ENCODE assay signal across 22 mouse cellular contexts in genomic region chr10:117885358-117885757, GRCm38 (mm10). TPM values are rescaled to one million over a fixed set of nuclear protein-coding genes. Genes with fewer than 3 reads are reported as not detected.
DNase-seq lines count a peak whose midpoint lies in the region; ATAC-seq lines count a peak whose summit lies in the region.
"Had no signal": no experiment of that assay in that cellular context is flagged by ENCODE, and none has a peak within 500 bp of the region (broad histone marks: within the 10 kb centered on the region; RNA-seq: fewer than 3 reads in every experiment).

No protein-coding gene starts in this region.

- no peak overlapping the region for H3K9ac ChIP-seq in lung, embryonic 15.5 days
- H3K9ac ChIP-seq in midbrain, embryonic 11.5 days (ENCODE audit: low read length): no peak overlapping the region
- H3K9ac ChIP-seq in midbrain, embryonic 16.5 days (ENCODE audit: low read depth, low read length): no peak overlapping the region
- H3K9ac ChIP-seq: forebrain, embryonic 13.5 days; hindbrain, embryonic 12.5 days; hindbrain, embryonic 15.5 days had no signal

- 45% methylated on average over 4 of the region's 4 CpGs for WGBS in lung, embryonic 15.5 days
- 66% methylated on average over 4 of the region's 4 CpGs for WGBS in midbrain, embryonic 11.5 days
- 65% methylated on average over 4 of the region's 4 CpGs for WGBS in midbrain, embryonic 16.5 days

- H3K4me1 ChIP-seq in lung, embryonic 15.5 days: peaks cover 17% of the 10 kb centered on the region; the same call in 1 of the 2 replicates
- H3K4me1 ChIP-seq in midbrain, embryonic 11.5 days (ENCODE audit: control insufficient read depth, insufficient read depth, low read length): no peaks in the 10 kb centered on the region
- H3K4me1 ChIP-seq in midbrain, embryonic 16.5 days (ENCODE audit: control insufficient read depth, insufficient read depth, low read length): no peaks in the 10 kb centered on the region
- H3K4me1 ChIP-seq: forebrain, embryonic 13.5 days; hindbrain, embryonic 12.5 days; hindbrain, embryonic 15.5 days had no signal

- H3K27ac ChIP-seq in lung, embryonic 15.5 days: peak overlapping the region; percentile 55; the same call in 1 of the 2 replicates
- no peak overlapping the region for H3K27ac ChIP-seq in midbrain, embryonic 11.5 days (ENCODE audit: low read depth, low read length)
- no peak overlapping the region for H3K27ac ChIP-seq in midbrain, embryonic 16.5 days (ENCODE audit: low read length)
- H3K27ac ChIP-seq: forebrain, embryonic 10.5 days; forebrain, embryonic 13.5 days; hindbrain, embryonic 12.5 days; hindbrain, embryonic 15.5 days had no signal

- no peak overlapping the region for H3K4me3 ChIP-seq in lung, embryonic 15.5 days
- H3K4me3 ChIP-seq in midbrain, embryonic 11.5 days (ENCODE audit: low read depth, low read length): no peak overlapping the region
- no peak overlapping the region for H3K4me3 ChIP-seq in midbrain, embryonic 16.5 days (ENCODE audit: low read depth, low read length)
- H3K4me3 ChIP-seq: forebrain, embryonic 10.5 days; forebrain, embryonic 13.5 days; hindbrain, embryonic 12.5 days; hindbrain, embryonic 15.5 days had no signal

- ATAC-seq in lung, embryonic 15.5 days (ENCODE audit: borderline replicate concordance, extremely low read depth, low FRiP score, low TSS enrichment): no peak
- no peak for ATAC-seq in midbrain, embryonic 11.5 days (ENCODE audit: low FRiP score)
- no peak for ATAC-seq in midbrain, embryonic 16.5 days
- peak; percentile 64 for ATAC-seq in megakaryocyte, adult 5-6 weeks (ENCODE audit: poor library complexity, severe bottlenecking)
- ATAC-seq: activated CD4-positive, CD25-positive, alpha-beta regulatory T cell, adult 4 months; CD4-positive, CD25-positive, alpha-beta regulatory T cell, adult 4 months; forebrain, embryonic 13.5 days; forebrain, embryonic 16.5 days had no signal

- H3K36me3 ChIP-seq in lung, embryonic 15.5 days: no peaks in the 10 kb centered on the region
- H3K36me3 ChIP-seq in midbrain, embryonic 11.5 days (ENCODE audit: control insufficient read depth, insufficient read depth, low read length): no peaks in the 10 kb centered on the region
- no peaks in the 10 kb centered on the region for H3K36me3 ChIP-seq in midbrain, embryonic 16.5 days (ENCODE audit: control insufficient read depth, insufficient read depth, low read length)
- H3K36me3 ChIP-seq: forebrain, embryonic 10.5 days; hindbrain, embryonic 12.5 days; hindbrain, embryonic 15.5 days had no signal

- no peaks in the 10 kb centered on the region for H3K27me3 ChIP-seq in lung, embryonic 15.5 days
- H3K27me3 ChIP-seq in midbrain, embryonic 11.5 days (ENCODE audit: control insufficient read depth, insufficient read depth, low read length): no peaks in the 10 kb centered on the region
- H3K27me3 ChIP-seq in midbrain, embryonic 16.5 days (ENCODE audit: control insufficient read depth, insufficient read depth, low read depth, low read length): no peaks in the 10 kb centered on the region
- H3K27me3 ChIP-seq: forebrain, embryonic 13.5 days; hindbrain, embryonic 12.5 days; hindbrain, embryonic 15.5 days had no signal

- no peak for DNase-seq in lung, postnatal 36 days
- DNase-seq in midbrain, embryonic 11.5 days (ENCODE audit: low spot score, missing footprints): peak; percentile 4
- DNase-seq in cerebellum, adult 8-10 months: no peak
- DNase-seq: adrenal gland, adult 8-10 months; adrenal gland, postnatal 25 days; cerebellum, adult 11-12 months; cerebellum, adult 9-10 months; cerebellum, postnatal 14 days; gastrocnemius, postnatal 10 days; gastrocnemius, postnatal 36 days; heart, adult 11 months had no signal

- H3K4me2 ChIP-seq in lung, embryonic 15.5 days: no peak overlapping the region
- no peak overlapping the region for H3K4me2 ChIP-seq in midbrain, embryonic 11.5 days
- no peak overlapping the region for H3K4me2 ChIP-seq in midbrain, embryonic 16.5 days (ENCODE audit: low read length)
- H3K4me2 ChIP-seq: forebrain, embryonic 13.5 days; heart, embryonic 11.5 days; hindbrain, embryonic 12.5 days; hindbrain, embryonic 15.5 days had no signal

- H3K9me3 ChIP-seq in lung, embryonic 15.5 days: no peaks in the 10 kb centered on the region
- H3K9me3 ChIP-seq in midbrain, embryonic 11.5 days (ENCODE audit: control insufficient read depth, low read length): no peaks in the 10 kb centered on the region
- no peaks in the 10 kb centered on the region for H3K9me3 ChIP-seq in midbrain, embryonic 16.5 days (replicated peaks; ENCODE audit: control insufficient read depth, low read length, poor library complexity, severe bottlenecking)
- H3K9me3 ChIP-seq: forebrain, embryonic 10.5 days; forebrain, embryonic 13.5 days; hindbrain, embryonic 12.5 days; hindbrain, embryonic 15.5 days had no signal

RNA-seq across cellular contexts. Expression of gene Rap1b, which starts 39.5 kb away (rescaled TPM):
- polyA plus RNA-seq in lung, embryonic 15.5 days (2015; fragmentation: Nextera tagmentation; extraction: Ambion mirVana): 212 and 219 TPM in 2 replicates
- polyA plus RNA-seq in midbrain, embryonic 11.5 days (2014; fragmentation: Nextera tagmentation; extraction: Ambion mirVana): 172 and 178 TPM in 2 replicates
- 171 and 179 TPM in 2 replicates for polyA plus RNA-seq in midbrain, embryonic 16.5 days (2015; fragmentation: Nextera tagmentation; extraction: Ambion mirVana)
- total RNA-seq in megakaryocyte, adult 5-6 weeks (2015): 448 and 514 TPM in 2 replicates
- total RNA-seq in megakaryocyte, adult 5-6 weeks (2017): 174 and 218 TPM in 2 replicates
